Mouse (Mus musculus): ENCODE data around the gene Tmtc4. TPM values are rescaled to one million over a fixed set of nuclear protein-coding genes. Genes with fewer than 3 reads are reported as not detected.

Gene Tmtc4
- total and polyA plus RNA-seq, 3 experiments = 1.4 to 3.3 (median 2.7) TPM

DNA sequence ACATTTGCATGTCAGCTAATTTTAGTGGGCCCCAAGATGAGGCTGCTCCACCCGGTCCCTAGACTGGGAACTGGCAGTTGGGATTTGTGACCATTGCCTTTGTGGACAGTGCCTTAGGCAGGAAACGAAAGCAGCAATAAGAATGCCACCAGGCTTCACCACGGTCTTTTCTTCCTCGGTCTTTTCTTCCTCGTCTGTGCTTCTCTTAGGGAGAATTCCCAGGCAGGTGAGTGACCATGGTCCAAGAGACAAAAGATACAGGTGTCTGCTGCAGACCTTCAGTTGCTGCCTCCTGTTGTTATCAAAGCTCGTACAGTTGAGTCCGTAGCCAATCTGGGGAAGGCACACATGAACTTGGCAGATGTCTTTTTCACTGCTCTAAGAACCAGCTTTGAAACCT is 103.5 kb downstream of the Tmtc4 start:
- H3K4me1 ChIP-seq (ENCODE audit: control insufficient read depth in 1 of 2, insufficient read depth in 2 of 2) = peaks cover 0 to 17% of the 10 kb centered on the region in 2 experiments; a peak in 2 of 4 replicates
- in situ Hi-C loops (cut with MboI; ENCODE audit: low pct_ligation_motif_present, low pct_unique_long_range_greater_than_20kb, low sequenced_read_pairs) (loop anchor here (25.0 kb wide), 2 partner anchors 368 to 668 kb away; no protein-coding TSS in a partner anchor), dilution Hi-C loops (cut with MboI; ENCODE audit: extremely low pct_ligation_motif_present, extremely low pct_unique_long_range_greater_than_20kb, low sequenced_read_pairs) (no loop called here)
- no peaks in the 10 kb centered on the region for H3K9me3 ChIP-seq (replicated peaks; ENCODE audit: low read length)
- TF ChIP-seq GABPA (IDR thresholded peaks at IDR 0.05; ENCODE audit: insufficient replicate concordance, low read depth, low read length) (no peak), SMC3 (IDR thresholded peaks at IDR 0.05; ENCODE audit: low read depth, low read length) (no peak), CTCF (conservative IDR thresholded peaks at IDR 0.05 in 1 of 2, IDR thresholded peaks at IDR 0.05 in 1 of 2; ENCODE audit: low read depth in 2 of 2, low read length in 2 of 2) (no peak), ZC3H11A (IDR thresholded peaks at IDR 0.05; ENCODE audit: low read depth, low read length) (no peak), MXI1 (IDR thresholded peaks at IDR 0.05; ENCODE audit: low read depth, low read length) (no peak), NRF1 (IDR thresholded peaks at IDR 0.05; ENCODE audit: low read depth, low read length) (no peak), MAFK (IDR thresholded peaks at IDR 0.05; ENCODE audit: insufficient replicate concordance, low read length) (no peak), HCFC1 (IDR thresholded peaks at IDR 0.05; ENCODE audit: low read depth, low read length) (no peak), UBTF (IDR thresholded peaks at IDR 0.05; ENCODE audit: low read depth, low read length) (no peak), ZNF384 (IDR thresholded peaks at IDR 0.05; ENCODE audit: low read depth, low read length) (no peak), MAZ (IDR thresholded peaks at IDR 0.05; ENCODE audit: low read depth, low read length) (no peak)
- no peak overlapping the region for H3K4me3 ChIP-seq (replicated peaks in 1 of 3; ENCODE audit: low read depth in 2 of 3, low read length in 2 of 3, poor library complexity in 1 of 3)
- no peak overlapping the region for H3K9ac ChIP-seq (ENCODE audit: insufficient read depth, low read depth)
- H3K27ac ChIP-seq (ENCODE audit: insufficient read depth, low read depth) = no peak overlapping the region
- no peaks in the 10 kb centered on the region for H3K79me2 ChIP-seq (replicated peaks; ENCODE audit: control insufficient read depth, extremely low read depth, insufficient read depth, poor library complexity, severe bottlenecking)
- no peak for DNase-seq (ENCODE audit: extremely low read depth)
- H3K4me2 ChIP-seq (ENCODE audit: insufficient read depth, low read depth, poor library complexity, severe bottlenecking) = no peak overlapping the region
- H3K36me3 ChIP-seq (replicated peaks in 1 of 2; ENCODE audit: control insufficient read depth in 1 of 2, insufficient read depth in 1 of 2, low read length in 1 of 2) = peaks cover 22 to 36% of the 10 kb centered on the region in 2 experiments
- H3K27me3 ChIP-seq (replicated peaks) = no peaks in the 10 kb centered on the region

DNA sequence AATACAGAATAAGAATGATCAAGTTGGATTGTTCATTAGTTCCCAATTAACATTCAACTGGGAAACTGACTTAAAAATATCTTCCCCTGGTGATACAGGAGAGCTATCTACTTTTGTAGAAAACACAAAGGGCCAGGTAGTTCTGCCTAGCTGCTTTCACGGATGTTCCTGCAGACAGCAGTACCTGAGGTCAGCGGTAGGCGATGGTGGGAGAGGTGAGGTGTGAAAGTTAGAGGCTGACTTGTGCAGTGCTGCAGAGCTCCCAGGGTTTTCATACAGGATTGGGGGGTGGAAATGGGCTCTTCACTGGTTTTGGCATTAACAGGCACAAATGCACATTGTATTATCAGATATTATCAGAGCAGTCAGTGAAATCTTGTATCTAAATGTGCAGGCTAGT is 106.0 kb downstream of the Tmtc4 start:
- no peaks in the 10 kb centered on the region for H3K27me3 ChIP-seq (replicated peaks)
- no peaks in the 10 kb centered on the region for H3K79me2 ChIP-seq (replicated peaks; ENCODE audit: control insufficient read depth, extremely low read depth, insufficient read depth, poor library complexity, severe bottlenecking)
- DNase-seq (ENCODE audit: extremely low read depth) = no peak
- H3K9ac ChIP-seq (ENCODE audit: insufficient read depth, low read depth) = no peak overlapping the region
- peaks cover 0 to 8% of the 10 kb centered on the region in 2 experiments; a peak in 2 of 4 replicates for H3K4me1 ChIP-seq (ENCODE audit: control insufficient read depth in 1 of 2, insufficient read depth in 2 of 2)
- dilution Hi-C loops (cut with MboI; ENCODE audit: extremely low pct_ligation_motif_present, extremely low pct_unique_long_range_greater_than_20kb, low sequenced_read_pairs) = no loop called here
- H3K4me3 ChIP-seq (replicated peaks in 1 of 3; ENCODE audit: low read depth in 2 of 3, low read length in 2 of 3, poor library complexity in 1 of 3) = no peak overlapping the region
- no peaks in the 10 kb centered on the region for H3K9me3 ChIP-seq (replicated peaks; ENCODE audit: low read length)
- TF ChIP-seq IRF4 (IDR thresholded peaks at IDR 0.05; ENCODE audit: low read depth, low read length) = no peak
- TF ChIP-seq ZMIZ1 (IDR thresholded peaks at IDR 0.05; ENCODE audit: low read depth, low read length) = no peak
- no peak for TF ChIP-seq SMC3 (IDR thresholded peaks at IDR 0.05; ENCODE audit: low read depth, low read length)
- no peak for TF ChIP-seq ZC3H11A (IDR thresholded peaks at IDR 0.05; ENCODE audit: low read depth, low read length)
- no peak for TF ChIP-seq EP300 (IDR thresholded peaks at IDR 0.05; ENCODE audit: low read length)
- no peak for TF ChIP-seq ZKSCAN1 (IDR thresholded peaks at IDR 0.05; ENCODE audit: borderline replicate concordance, low read depth, low read length)
- no peak for TF ChIP-seq HCFC1 (IDR thresholded peaks at IDR 0.05; ENCODE audit: low read depth, low read length)
- TF ChIP-seq JUN (IDR thresholded peaks at IDR 0.05; ENCODE audit: insufficient read depth, low read depth, low read length) = no peak
- no peak for TF ChIP-seq RCOR1 (conservative IDR thresholded peaks at IDR 0.05; ENCODE audit: low read depth, low read length)
- TF ChIP-seq ELF1 (IDR thresholded peaks at IDR 0.05; ENCODE audit: low read depth, low read length) = no peak
- TF ChIP-seq PAX5 (IDR thresholded peaks at IDR 0.05; ENCODE audit: low read length) = no peak
- TF ChIP-seq USF2 (conservative IDR thresholded peaks at IDR 0.05; ENCODE audit: low read depth, low read length) = no peak
- no peak for TF ChIP-seq MEF2A (IDR thresholded peaks at IDR 0.05; ENCODE audit: borderline replicate concordance, low read depth, low read length)
- TF ChIP-seq NRF1 (IDR thresholded peaks at IDR 0.05; ENCODE audit: low read depth, low read length) = no peak
- TF ChIP-seq SIN3A (IDR thresholded peaks at IDR 0.05; ENCODE audit: low read length) = no peak
- TF ChIP-seq E2F4 (IDR thresholded peaks at IDR 0.05; ENCODE audit: insufficient replicate concordance, low read depth, low read length) = no peak
- TF ChIP-seq TCF12 (IDR thresholded peaks at IDR 0.05; ENCODE audit: low read depth, low read length) = no peak
- H3K36me3 ChIP-seq (replicated peaks in 1 of 2; ENCODE audit: control insufficient read depth in 1 of 2, insufficient read depth in 1 of 2, low read length in 1 of 2) = peaks cover 14 to 25% of the 10 kb centered on the region in 2 experiments
- H3K27ac ChIP-seq (ENCODE audit: insufficient read depth, low read depth) = no peak overlapping the region
- no peak overlapping the region for H3K4me2 ChIP-seq (ENCODE audit: insufficient read depth, low read depth, poor library complexity, severe bottlenecking)
- in situ Hi-C loops (cut with MboI; ENCODE audit: low pct_ligation_motif_present, low pct_unique_long_range_greater_than_20kb, low sequenced_read_pairs) = loop anchor here (25.0 kb wide), 2 partner anchors 365 to 665 kb away; no protein-coding TSS in a partner anchor

Measured in CH12.LX (cell line).